Mouse (Mus musculus) intestine, embryonic 14.5 days (tissue): ENCODE results near the gene Cuedc2. TPM values are rescaled to one million over a fixed set of nuclear protein-coding genes. Genes with fewer than 3 reads are reported as not detected.

Source experiments
- ATAC-seq: fragments of 200-750 bp; cut with Nextera tagmentation; replicated peaks from 2 replicates; pipeline ENCODE4 v1.8.0; 2017; ENCODE audit warnings: low read depth, moderate number of reproducible peaks, moderate TSS enrichment, moderate library complexity; ENCODE audit not compliant: low FRiP score, low TSS enrichment
- DNase-seq: peaks from one replicate; pipeline ENCODE4 v3.0.0-alpha.2; 2018; ENCODE audit warnings: low spot score
- H3K27ac ChIP-seq: fragments of 300-500 bp; sonication (generic); 2 replicates; pipeline ENCODE4 v1.5.1; 2014; ENCODE audit warnings: low read depth, mild to moderate bottlenecking, control low read depth
- H3K27me3 ChIP-seq: fragments of 300-500 bp; sonication (generic); replicated peaks from 2 replicates; pipeline ENCODE4 v1.6.1; 2014; ENCODE audit warnings: low read length, control low read depth; ENCODE audit not compliant: control insufficient read depth, insufficient read depth
- H3K36me3 ChIP-seq: fragments of 300-500 bp; sonication (generic); 2 replicates; pipeline ENCODE4 v1.6.1; 2014; ENCODE audit warnings: low read length, control low read depth; ENCODE audit not compliant: control insufficient read depth, insufficient read depth
- H3K4me1 ChIP-seq: fragments of 300-500 bp; sonication (generic); replicated peaks from 2 replicates; pipeline ENCODE4 v1.6.1; 2014; ENCODE audit warnings: low read length, control low read depth, mixed read lengths; ENCODE audit not compliant: control insufficient read depth, insufficient read depth
- H3K4me2 ChIP-seq: fragments of 300-500 bp; sonication (generic); 2 replicates; pipeline ENCODE4 v1.6.1; 2014; ENCODE audit warnings: low read length
- H3K4me3 ChIP-seq: fragments of 300-500 bp; sonication (generic); 2 replicates; pipeline ENCODE4 v1.5.1; 2014; ENCODE audit warnings: low read depth, low read length, control low read depth, mixed read lengths
- H3K9ac ChIP-seq: fragments of 300-500 bp; sonication (generic); 2 replicates; pipeline ENCODE4 v1.6.1; 2014; ENCODE audit warnings: mild to moderate bottlenecking, low read length
- H3K9me3 ChIP-seq: fragments of 300-500 bp; sonication (generic); 2 replicates; pipeline ENCODE4 v1.6.1; 2016; ENCODE audit warnings: low read length, control low read depth; ENCODE audit not compliant: control insufficient read depth
- WGBS: fragments of 180-500 bp; shearing (Covaris S2); extraction: QIAGEN DNeasy Blood & Tissue Kit; methylation state at CpG from one replicate; pipeline ENCODE4 v1.1.7; 2014; 5-methylcytosine and 5-hydroxymethylcytosine counted together
- polyA plus RNA-seq: library from polyadenylated mRNA; unstranded; fragments of >200 nt; fragmentation: Nextera tagmentation; extraction: Ambion mirVana; gene quantifications from 2 replicates; pipeline ENCODE4 v1.2.1, GENCODE M21; 2014

The Cuedc2 gene
- polyA plus RNA-seq, 1 experiment from 2014 or later: 154 TPM

DNA sequence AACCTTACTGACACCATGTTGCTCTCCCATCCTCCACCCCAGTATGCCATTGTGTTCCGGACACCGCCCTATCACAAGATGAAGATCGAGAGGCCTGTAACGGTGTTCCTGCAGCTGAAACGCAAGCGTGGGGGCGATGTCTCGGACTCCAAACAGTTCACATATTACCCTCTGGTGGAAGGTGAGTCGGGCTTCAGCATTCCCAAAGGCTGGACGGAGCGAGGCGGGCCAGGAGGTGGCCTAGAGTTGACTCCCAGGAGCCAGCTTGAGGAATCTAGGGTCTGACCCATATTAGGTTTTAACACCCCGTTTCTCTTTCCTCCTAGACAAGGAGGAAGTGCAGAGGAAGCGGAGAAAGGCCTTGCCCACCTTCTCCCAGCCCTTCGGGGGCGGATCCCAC, 30.2 kb downstream of the Cuedc2 start:
- Histone ChIP-seq H3K4me1 (peaks cover 15% of the 10 kb centered on the region), H3K36me3 (peaks cover 34% of the 10 kb centered on the region), H3K4me2 (no peak overlapping the region), H3K27ac (no peak overlapping the region), H3K9me3 (no peaks in the 10 kb centered on the region), H3K27me3 (no peaks in the 10 kb centered on the region), H3K9ac (no peak overlapping the region; the same call in 1 of the 2 replicates), H3K4me3 (no peak overlapping the region)
- ATAC-seq (no peak), DNase-seq (no peak)
- 69% methylated on average over 16 of the region's 16 CpGs for WGBS

DNA sequence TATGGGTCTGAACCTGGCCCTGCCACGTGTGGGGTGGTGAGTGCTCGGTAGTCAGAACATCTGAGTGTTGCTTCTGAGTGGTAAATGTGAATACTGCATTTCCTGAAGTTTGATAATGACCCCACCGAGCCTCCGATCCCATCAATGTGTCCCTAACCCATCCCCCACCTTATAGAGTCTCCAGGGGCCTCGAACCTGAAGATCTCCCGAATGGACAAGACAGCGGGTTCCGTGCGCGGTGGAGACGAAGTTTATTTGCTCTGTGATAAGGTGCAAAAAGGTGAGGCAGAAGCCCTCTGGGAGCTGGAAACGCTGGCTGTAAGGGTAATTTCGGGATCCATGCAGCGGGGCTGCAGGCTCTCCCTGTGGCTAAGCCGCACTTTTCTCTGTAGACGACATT, 30.7 kb downstream of the Cuedc2 start:
- WGBS: 85% methylated on average over 16 of the region's 16 CpGs
- H3K27ac ChIP-seq: no peak overlapping the region
- no peak overlapping the region for H3K4me2 ChIP-seq
- H3K27me3 ChIP-seq: no peaks in the 10 kb centered on the region
- H3K36me3 ChIP-seq: peaks cover 31% of the 10 kb centered on the region
- no peak overlapping the region for H3K4me3 ChIP-seq
- H3K9ac ChIP-seq: no peak overlapping the region
- DNase-seq (no peak), ATAC-seq (no peak)
- H3K4me1 ChIP-seq: peaks cover 15% of the 10 kb centered on the region
- H3K9me3 ChIP-seq: no peaks in the 10 kb centered on the region

DNA sequence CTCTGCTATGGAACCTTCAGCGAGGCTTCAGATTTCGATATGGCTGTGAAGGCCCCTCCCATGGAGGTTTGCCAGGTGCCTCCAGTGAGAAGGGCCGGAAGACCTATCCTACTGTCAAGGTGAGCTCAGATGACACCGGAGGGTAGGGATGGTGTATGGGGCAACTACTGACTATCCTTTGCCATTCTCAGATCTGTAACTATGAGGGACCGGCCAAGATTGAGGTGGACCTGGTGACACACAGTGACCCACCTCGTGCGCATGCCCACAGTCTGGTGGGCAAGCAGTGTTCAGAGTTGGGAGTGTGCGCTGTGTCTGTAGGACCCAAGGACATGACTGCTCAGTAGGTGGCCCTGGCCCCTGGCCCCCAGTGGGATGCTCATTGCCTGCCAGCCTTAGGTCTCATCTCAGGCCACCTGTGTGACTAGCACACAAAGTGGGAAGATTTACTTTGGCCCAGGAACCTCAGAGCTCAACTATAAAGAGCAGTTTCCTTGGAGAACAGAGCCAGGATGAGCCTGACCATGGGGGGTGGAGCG, 31.7 kb downstream of the Cuedc2 start:
- ATAC-seq: no peak
- Histone ChIP-seq H3K27me3 (no peaks in the 10 kb centered on the region), H3K4me3 (no peak overlapping the region), H3K27ac (no peak overlapping the region), H3K4me1 (peaks cover 15% of the 10 kb centered on the region), H3K36me3 (peaks cover 25% of the 10 kb centered on the region), H3K9me3 (no peaks in the 10 kb centered on the region), H3K4me2 (no peak overlapping the region), H3K9ac (no peak overlapping the region)
- WGBS: 91% methylated on average over 9 of the region's 9 CpGs
- DNase-seq: no peak

DNA sequence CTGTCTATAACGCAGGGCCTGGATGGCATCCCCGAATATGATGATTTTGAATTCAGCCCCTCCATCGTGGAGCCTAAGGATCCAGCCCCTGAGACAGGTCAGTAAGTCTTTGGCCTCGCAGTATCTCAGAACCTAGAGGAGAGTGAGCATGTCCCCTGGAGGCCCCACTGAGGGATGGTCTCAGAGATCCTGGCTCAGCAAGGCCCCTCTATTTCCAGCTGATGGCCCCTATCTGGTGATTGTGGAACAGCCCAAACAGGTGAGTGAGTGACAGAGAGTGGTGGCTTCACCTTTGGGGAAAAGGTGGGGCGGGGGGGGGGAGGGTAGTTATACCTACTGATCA, 32.3 kb downstream of the Cuedc2 start:
- H3K27me3 ChIP-seq: no peaks in the 10 kb centered on the region
- peaks cover 15% of the 10 kb centered on the region for H3K4me1 ChIP-seq
- no peaks in the 10 kb centered on the region for H3K9me3 ChIP-seq
- 55% methylated on average over 5 of the region's 5 CpGs for WGBS
- H3K4me2 ChIP-seq: peak overlapping the region; percentile 99
- no peak for ATAC-seq
- peaks cover 20% of the 10 kb centered on the region for H3K36me3 ChIP-seq
- peak overlapping the region; percentile 64 for H3K4me3 ChIP-seq
- DNase-seq: no peak
- peak overlapping the region; percentile 55 for H3K9ac ChIP-seq
- no peak overlapping the region for H3K27ac ChIP-seq

DNA sequence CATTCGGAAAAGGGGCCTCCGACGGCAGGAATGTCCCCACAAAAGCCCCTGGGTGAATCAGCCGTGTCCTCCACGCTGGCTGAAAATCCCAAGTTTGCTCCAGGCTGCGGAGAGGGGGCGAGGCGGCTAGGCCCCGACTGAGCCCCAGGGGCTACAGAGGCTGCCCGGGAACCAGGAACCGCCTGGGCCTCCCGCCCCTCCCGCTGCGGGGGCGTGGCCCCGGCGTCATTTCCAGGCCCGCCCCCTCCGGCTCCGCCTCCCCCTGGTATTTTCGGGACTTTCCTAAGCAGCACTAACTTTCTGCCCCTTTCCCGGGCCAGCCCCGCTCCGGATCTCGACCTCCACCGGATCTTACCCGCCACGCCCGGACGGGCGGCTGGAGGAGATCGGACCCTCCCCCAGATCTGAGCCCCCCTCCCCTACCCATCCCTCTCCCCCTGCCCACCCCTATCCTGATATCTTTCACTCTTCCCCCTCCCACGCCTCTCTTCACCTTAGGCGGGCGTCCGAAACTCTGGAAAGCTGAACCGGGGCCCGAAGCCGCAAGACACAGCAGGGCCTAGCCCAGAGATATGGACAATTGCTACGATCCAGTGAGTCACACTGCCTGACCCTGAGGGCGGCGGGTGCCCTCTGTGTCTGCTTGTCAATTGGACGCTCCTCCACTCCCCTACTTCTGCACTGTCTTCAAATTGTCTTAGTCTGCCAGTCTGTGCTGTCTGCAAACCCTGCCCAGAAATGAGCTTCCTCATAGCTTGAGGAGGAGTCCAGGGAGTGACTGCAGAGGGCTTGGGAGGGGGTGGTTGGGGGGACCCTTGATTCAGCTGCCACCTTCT, 32.9 kb downstream of the Cuedc2 start:
- Histone ChIP-seq H3K4me2 (peak overlapping the region; percentile 99), H3K4me3 (peak overlapping the region; percentile 64), H3K9ac (peak overlapping the region; percentile 55), H3K4me1 (peaks cover 15% of the 10 kb centered on the region), H3K36me3 (peaks cover 14% of the 10 kb centered on the region), H3K27me3 (no peaks in the 10 kb centered on the region), H3K27ac (peak overlapping the region; percentile 71), H3K9me3 (no peaks in the 10 kb centered on the region)
- ATAC-seq: peak; percentile 74
- WGBS: under 1% methylated on average over 43 of the region's 43 CpGs
- DNase-seq: peak; percentile 95

DNA sequence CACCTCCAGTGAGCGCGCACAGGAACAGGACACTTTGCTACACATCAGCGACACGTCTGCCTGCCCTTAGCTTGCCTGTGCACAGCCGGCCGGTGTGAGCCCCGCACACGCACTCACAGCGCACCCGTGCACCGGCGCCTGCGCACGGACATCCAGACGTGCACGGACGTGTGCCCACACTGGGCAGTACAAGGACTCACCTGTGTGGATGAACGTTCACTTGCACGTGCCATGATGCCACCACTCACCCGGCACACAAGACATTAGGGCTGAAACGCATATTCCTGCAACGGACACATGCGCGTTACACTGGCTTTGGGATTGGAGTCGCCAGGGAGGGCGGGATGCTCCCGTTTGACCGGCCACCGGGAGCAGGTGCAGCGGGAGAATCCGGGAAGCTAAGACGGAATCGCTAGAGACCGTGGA, 33.6 kb downstream of the Cuedc2 start:
- peak overlapping the region; percentile 71 for H3K27ac ChIP-seq
- DNase-seq: no peak

DNA sequence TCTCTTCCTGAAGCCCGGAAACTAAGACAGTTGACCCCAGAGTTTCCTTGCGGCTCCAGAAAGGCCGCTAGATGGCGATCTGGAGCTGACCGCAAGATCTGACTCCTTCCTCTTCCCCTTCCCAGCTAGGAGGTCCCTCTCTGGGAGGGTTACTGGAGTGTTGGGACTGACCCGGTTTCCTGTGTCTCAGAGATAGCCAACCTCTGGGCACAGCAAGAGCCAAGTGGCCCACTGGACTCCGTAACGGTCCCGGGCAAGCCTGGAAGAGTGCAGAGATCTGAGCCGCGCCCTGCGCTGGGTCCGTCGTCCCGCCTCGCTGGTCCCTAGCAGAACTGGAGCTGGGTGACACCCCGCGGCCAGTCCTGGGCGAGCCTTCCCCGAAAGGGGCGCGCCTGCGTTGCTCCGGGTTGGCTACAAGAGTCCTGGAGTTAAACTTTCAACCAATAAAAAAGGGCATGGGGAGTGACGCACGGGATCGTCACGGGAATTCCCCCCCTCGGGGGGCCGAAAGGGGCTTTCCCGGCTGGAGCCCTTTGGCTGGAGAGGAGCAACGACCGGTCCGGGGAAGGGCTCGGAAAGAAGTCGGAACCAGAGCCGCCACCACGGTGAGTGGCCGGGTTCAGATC, 34.2 kb downstream of the Cuedc2 start, which contains the start of gene Nfkb2:
Gene Nfkb2 (plus strand): TSS at position 105 of the 626 bp plus-strand sequence.
- ATAC-seq (peak; percentile 88), DNase-seq (peak; percentile 95)
- Histone ChIP-seq H3K4me3 (peak within 1 kb of the TSS; percentile 64), H3K9me3 (no peaks in the 10 kb centered on the region), H3K36me3 (peaks cover 6% of the 10 kb centered on the region; the same call in 1 of the 2 replicates), H3K4me2 (peak within 1 kb of the TSS; percentile 99), H3K27ac (peak within 1 kb of the TSS; percentile 71), H3K27me3 (no peaks in the 10 kb centered on the region), H3K9ac (peak within 1 kb of the TSS; percentile 55), H3K4me1 (peaks cover 14% of the 10 kb centered on the region)
- under 1% methylated on average over 39 of the region's 39 CpGs for WGBS

More for the DNA sequence above, 33.6 kb downstream of the Cuedc2 start:
- H3K27me3 ChIP-seq: no peaks in the 10 kb centered on the region
- peak overlapping the region; percentile 55 for H3K9ac ChIP-seq
- no peaks in the 10 kb centered on the region for H3K9me3 ChIP-seq
- H3K4me1 ChIP-seq: peaks cover 15% of the 10 kb centered on the region
- H3K4me3 ChIP-seq: peak overlapping the region; percentile 64
- H3K36me3 ChIP-seq: peaks cover 8% of the 10 kb centered on the region; the same call in 1 of the 2 replicates
- ATAC-seq: peak; percentile 32
- 1% methylated on average over 34 of the region's 34 CpGs for WGBS
- peak overlapping the region; percentile 99 for H3K4me2 ChIP-seq

DNA sequence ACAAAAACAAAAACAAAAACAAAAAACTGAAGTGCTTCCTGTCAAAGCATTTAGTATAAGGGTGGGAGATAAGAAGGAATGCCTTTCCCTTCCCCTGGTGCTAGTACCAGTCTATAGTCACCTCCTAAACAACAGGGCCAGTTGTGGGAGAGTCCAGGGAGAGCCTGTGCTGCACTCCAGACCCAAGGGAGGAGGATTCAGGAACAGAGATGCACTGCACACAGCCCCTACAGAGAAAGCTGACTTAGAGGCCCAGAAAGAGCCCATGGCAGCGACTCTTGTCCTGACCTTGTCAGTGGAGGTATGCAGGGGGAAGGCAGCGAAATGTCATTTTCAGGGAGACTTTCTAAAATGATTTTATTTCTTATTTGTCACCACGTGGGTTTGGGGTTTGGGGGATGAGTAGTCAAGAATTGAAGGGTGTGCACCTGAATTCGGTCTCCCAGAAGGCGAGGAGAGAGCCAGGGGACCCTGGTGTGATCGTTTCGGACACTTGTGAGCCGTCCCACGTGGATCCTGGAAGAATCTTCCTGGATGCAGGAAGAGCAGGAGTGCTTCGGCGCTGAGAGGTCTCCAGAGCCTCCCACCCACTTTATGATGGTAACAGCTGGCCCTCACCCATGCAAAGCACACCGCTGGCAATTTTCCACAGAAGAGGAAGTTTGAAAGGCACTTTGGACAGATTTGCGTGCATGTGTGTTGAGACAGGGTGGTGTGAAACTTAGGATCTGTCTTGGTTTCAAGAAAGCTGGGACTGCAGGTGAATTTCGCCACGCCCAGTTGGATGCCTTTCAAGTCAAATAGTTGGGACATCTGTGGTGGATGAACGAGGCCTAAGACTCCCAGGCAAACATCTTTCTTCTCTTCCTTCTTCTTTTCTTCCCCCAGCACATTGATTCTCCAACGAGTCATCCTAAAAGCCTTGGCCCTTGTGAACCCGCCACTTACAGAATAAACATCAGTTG, 35.0 kb downstream of the Cuedc2 start:
- no peak for ATAC-seq
- H3K4me2 ChIP-seq: peak overlapping the region; percentile 99

More for the DNA sequence above, 35.0 kb downstream of the Cuedc2 start:
- Histone ChIP-seq H3K4me3 (peak overlapping the region; percentile 64), H3K27ac (no peak overlapping the region), H3K9me3 (no peaks in the 10 kb centered on the region), H3K27me3 (no peaks in the 10 kb centered on the region), H3K9ac (no peak overlapping the region; the same call in 1 of the 2 replicates), H3K4me1 (peaks cover 6% of the 10 kb centered on the region), H3K36me3 (peaks cover 6% of the 10 kb centered on the region; the same call in 1 of the 2 replicates)
- WGBS: 56% methylated on average over 18 of the region's 18 CpGs
- no peak for DNase-seq
